Mouse (Mus musculus) midbrain, embryonic 16.5 days (tissue): ENCODE measurements around the gene Cd80. TPM values are rescaled to one million over a fixed set of nuclear protein-coding genes. Genes with fewer than 3 reads are reported as not detected.

Experiments
- ATAC-seq: fragments of 200-750 bp; cut with Nextera tagmentation; 2 replicates; pipeline ENCODE4 v1.8.0; 2017; ENCODE audit warnings: moderate TSS enrichment
- H3K27ac ChIP-seq: fragments of 300-500 bp; sonication (generic); 2 replicates; pipeline ENCODE4 v1.5.1; 2014; ENCODE audit warnings: mild to moderate bottlenecking, low read length, mixed read lengths
- H3K27me3 ChIP-seq: fragments of 300-500 bp; sonication (generic); 2 replicates; pipeline ENCODE4 v1.6.1; 2014; ENCODE audit warnings: low read depth, low read length, mixed read lengths; ENCODE audit not compliant: control insufficient read depth, insufficient read depth
- H3K36me3 ChIP-seq: fragments of 300-500 bp; sonication (generic); 2 replicates; pipeline ENCODE4 v1.6.1; 2014; ENCODE audit warnings: mild to moderate bottlenecking, low read length, moderate library complexity, mixed read lengths; ENCODE audit not compliant: control insufficient read depth, insufficient read depth
- H3K4me1 ChIP-seq: fragments of 300-500 bp; sonication (generic); 2 replicates; pipeline ENCODE4 v1.6.1; 2014; ENCODE audit warnings: mild to moderate bottlenecking, low read length, mixed read lengths; ENCODE audit not compliant: control insufficient read depth, insufficient read depth
- H3K4me2 ChIP-seq: fragments of 300-500 bp; sonication (generic); 2 replicates; pipeline ENCODE4 v1.6.1; 2014; ENCODE audit warnings: mild to moderate bottlenecking, low read length, mixed read lengths
- H3K4me3 ChIP-seq: fragments of 300-500 bp; sonication (generic); 2 replicates; pipeline ENCODE4 v1.5.1; 2014; ENCODE audit warnings: low read depth, mild to moderate bottlenecking, low read length, moderate library complexity, mixed read lengths
- H3K9ac ChIP-seq: fragments of 300-500 bp; sonication (generic); 2 replicates; pipeline ENCODE4 v1.6.1; 2014; ENCODE audit warnings: low read depth, low read length, mixed read lengths
- H3K9me3 ChIP-seq: fragments of 300-500 bp; sonication (generic); replicated peaks from 2 replicates; pipeline ENCODE4 v1.6.1; 2014; ENCODE audit warnings: mild to moderate bottlenecking, low read length, mixed read lengths; ENCODE audit not compliant: control insufficient read depth, poor library complexity, severe bottlenecking
- WGBS: fragments of 180-500 bp; shearing (Covaris S2); extraction: QIAGEN DNeasy Blood & Tissue Kit; methylation state at CpG from one replicate; pipeline ENCODE4 v1.1.7; 2014; 5-methylcytosine and 5-hydroxymethylcytosine counted together
- polyA plus RNA-seq: library from polyadenylated mRNA; unstranded; fragments of >200 nt; fragmentation: Nextera tagmentation; extraction: Ambion mirVana; gene quantifications from 2 replicates; pipeline ENCODE4 v1.2.1, GENCODE M21; 2015

Gene Cd80
- polyA plus RNA-seq, 1 experiment from 2014 or later = 0.46 TPM

- H3K36me3 ChIP-seq = no peaks in the 10 kb centered on the region
- no peak within 1 kb of the TSS for H3K27ac ChIP-seq
- no peaks in the 10 kb centered on the region for H3K9me3 ChIP-seq
- no peaks in the 10 kb centered on the region for H3K27me3 ChIP-seq
- no peak for ATAC-seq
- no peak within 1 kb of the TSS for H3K4me3 ChIP-seq
- no peaks in the 10 kb centered on the region for H3K4me1 ChIP-seq
- no peak within 1 kb of the TSS for H3K4me2 ChIP-seq
- no peak within 1 kb of the TSS for H3K9ac ChIP-seq
- 89% methylated on average over 11 of the region's 11 CpGs for WGBS
These were observed 22.6 kb upstream of the Cd80 start, which contains the start of gene Pla1a for GRCm38 (mm10) chr16:38432498-38433425. Gene Pla1a (minus strand): TSS chr16:38433145.

GRCm38 (mm10) chr16:38433514-38433913, 21.8 kb upstream of the Cd80 start:
- no peaks in the 10 kb centered on the region for H3K36me3 ChIP-seq
- WGBS = 87% methylated on average over 8 of the region's 8 CpGs
- no peak overlapping the region for H3K4me2 ChIP-seq
- H3K27me3 ChIP-seq = no peaks in the 10 kb centered on the region
- H3K27ac ChIP-seq = no peak overlapping the region
- H3K4me1 ChIP-seq = no peaks in the 10 kb centered on the region
- H3K9me3 ChIP-seq = no peaks in the 10 kb centered on the region
- H3K9ac ChIP-seq = no peak overlapping the region
- ATAC-seq = no peak
- no peak overlapping the region for H3K4me3 ChIP-seq

GRCm38 (mm10) chr16:38434295-38434795, 21.0 kb upstream of the Cd80 start:
- Histone ChIP-seq H3K27ac (no peak overlapping the region), H3K4me1 (no peaks in the 10 kb centered on the region), H3K4me2 (no peak overlapping the region), H3K4me3 (no peak overlapping the region), H3K9me3 (no peaks in the 10 kb centered on the region), H3K27me3 (no peaks in the 10 kb centered on the region), H3K36me3 (no peaks in the 10 kb centered on the region), H3K9ac (no peak overlapping the region)
- ATAC-seq = no peak
- WGBS = 83% methylated on average over 4 of the region's 4 CpGs

- no peak overlapping the region for H3K9ac ChIP-seq
- no peaks in the 10 kb centered on the region for H3K9me3 ChIP-seq
- WGBS = 75% methylated on average over 1 of the region's 1 CpGs
- peaks cover 2% of the 10 kb centered on the region; the same call in 1 of the 2 replicates for H3K36me3 ChIP-seq
- no peak overlapping the region for H3K4me3 ChIP-seq
- H3K4me2 ChIP-seq = no peak overlapping the region
- no peak overlapping the region for H3K27ac ChIP-seq
- no peaks in the 10 kb centered on the region for H3K27me3 ChIP-seq
- ATAC-seq = no peak
- no peaks in the 10 kb centered on the region for H3K4me1 ChIP-seq
These were observed 16.2 kb upstream of the Cd80 start for GRCm38 (mm10) chr16:38439190-38439589.

GRCm38 (mm10) chr16:38440403-38440802, 15.0 kb upstream of the Cd80 start:
- Histone ChIP-seq H3K4me2 (no peak overlapping the region), H3K9me3 (no peaks in the 10 kb centered on the region), H3K27ac (no peak overlapping the region), H3K4me1 (no peaks in the 10 kb centered on the region), H3K4me3 (no peak overlapping the region), H3K9ac (no peak overlapping the region), H3K27me3 (no peaks in the 10 kb centered on the region), H3K36me3 (peaks cover 12% of the 10 kb centered on the region)
- no peak for ATAC-seq
- WGBS = 88% methylated on average over 6 of the region's 6 CpGs

GRCm38 (mm10) chr16:38441611-38442010, 13.8 kb upstream of the Cd80 start:
- Histone ChIP-seq H3K4me3 (no peak overlapping the region), H3K36me3 (peaks cover 20% of the 10 kb centered on the region), H3K9me3 (no peaks in the 10 kb centered on the region), H3K4me2 (no peak overlapping the region), H3K27ac (no peak overlapping the region), H3K4me1 (no peaks in the 10 kb centered on the region), H3K27me3 (no peaks in the 10 kb centered on the region), H3K9ac (no peak overlapping the region)
- ATAC-seq = no peak
- 95% methylated on average over 5 of the region's 5 CpGs for WGBS

GRCm38 (mm10) chr16:38442216-38442615, 13.1 kb upstream of the Cd80 start:
- Histone ChIP-seq H3K9me3 (no peaks in the 10 kb centered on the region), H3K36me3 (peaks cover 26% of the 10 kb centered on the region), H3K4me3 (no peak overlapping the region), H3K4me1 (no peaks in the 10 kb centered on the region), H3K27me3 (no peaks in the 10 kb centered on the region), H3K9ac (no peak overlapping the region), H3K27ac (no peak overlapping the region), H3K4me2 (no peak overlapping the region)
- WGBS = 86% methylated on average over 8 of the region's 8 CpGs
- ATAC-seq = no peak

GRCm38 (mm10) chr16:38443721-38444464, 11.5 kb upstream of the Cd80 start:
- WGBS = 98% methylated on average over 7 of the region's 7 CpGs

GRCm38 (mm10) chr16:38445046-38445445, 10.3 kb upstream of the Cd80 start:
- Histone ChIP-seq H3K27me3 (no peaks in the 10 kb centered on the region), H3K4me1 (no peaks in the 10 kb centered on the region), H3K27ac (no peak overlapping the region), H3K4me3 (no peak overlapping the region), H3K9me3 (no peaks in the 10 kb centered on the region), H3K36me3 (peaks cover 32% of the 10 kb centered on the region), H3K4me2 (no peak overlapping the region), H3K9ac (no peak overlapping the region)
- ATAC-seq = no peak
- 87% methylated on average over 1 of the region's 1 CpGs for WGBS

More at GRCm38 (mm10) chr16:38443721-38444464, 11.5 kb upstream of the Cd80 start:
- Histone ChIP-seq H3K9me3 (no peaks in the 10 kb centered on the region), H3K27me3 (no peaks in the 10 kb centered on the region), H3K4me1 (no peaks in the 10 kb centered on the region), H3K4me3 (no peak overlapping the region), H3K9ac (no peak overlapping the region), H3K27ac (no peak overlapping the region), H3K36me3 (peaks cover 30% of the 10 kb centered on the region), H3K4me2 (no peak overlapping the region)
- no peak for ATAC-seq
